Mouse (Mus musculus): ENCODE data around the gene Arid5b. TPM values are rescaled to one million over a fixed set of nuclear protein-coding genes. Genes with fewer than 3 reads are reported as not detected.

Gene Arid5b
- polyA plus RNA-seq, 1 experiment = 4.0 TPM

DNA sequence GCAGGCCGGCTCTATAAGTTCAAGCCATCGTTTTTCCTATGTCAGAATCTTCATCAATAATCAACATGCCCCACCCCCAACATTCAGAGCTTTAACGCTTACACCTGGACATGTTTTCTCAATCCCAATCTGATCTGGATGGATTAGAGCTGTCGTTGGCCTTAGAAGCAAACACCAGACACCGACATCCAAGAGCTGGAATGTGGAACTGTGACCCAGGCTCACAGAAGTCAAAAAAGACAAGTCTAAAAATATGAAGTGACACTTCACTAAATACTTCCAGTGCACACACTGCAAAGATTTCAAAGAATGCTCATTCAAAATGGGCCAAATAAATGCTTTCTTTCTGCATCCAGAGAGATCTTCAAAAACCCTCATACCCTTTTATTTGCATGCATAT, 144.5 kb downstream of the Arid5b start:
- H3K36me3 ChIP-seq (ENCODE audit: control insufficient read depth, insufficient read depth, low read length) = no peaks in the 10 kb centered on the region
- 91% methylated on average over 5 of the region's 5 CpGs for WGBS
- H3K27me3 ChIP-seq (ENCODE audit: control insufficient read depth, insufficient read depth, low read length) = no peaks in the 10 kb centered on the region
- H3K27ac ChIP-seq (ENCODE audit: control insufficient read depth, insufficient read depth, low read length) = no peak overlapping the region
- no peak for TF ChIP-seq POLR2A (IDR thresholded peaks at IDR 0.05; ENCODE audit: control insufficient read depth, extremely low read depth, insufficient read depth, low read length, poor library complexity)
- TF ChIP-seq CTCF (IDR thresholded peaks at IDR 0.05; ENCODE audit: borderline replicate concordance, control insufficient read depth, extremely low read depth, insufficient read depth, low read length, poor library complexity) = no peak
- no peak for DNase-seq
- H3K4me1 ChIP-seq (replicated peaks; ENCODE audit: control insufficient read depth, insufficient read depth, low read length) = no peaks in the 10 kb centered on the region; the same call in 1 of the 2 replicates
- H3K4me3 ChIP-seq (ENCODE audit: control insufficient read depth, insufficient read depth, low read length) = no peak overlapping the region

DNA sequence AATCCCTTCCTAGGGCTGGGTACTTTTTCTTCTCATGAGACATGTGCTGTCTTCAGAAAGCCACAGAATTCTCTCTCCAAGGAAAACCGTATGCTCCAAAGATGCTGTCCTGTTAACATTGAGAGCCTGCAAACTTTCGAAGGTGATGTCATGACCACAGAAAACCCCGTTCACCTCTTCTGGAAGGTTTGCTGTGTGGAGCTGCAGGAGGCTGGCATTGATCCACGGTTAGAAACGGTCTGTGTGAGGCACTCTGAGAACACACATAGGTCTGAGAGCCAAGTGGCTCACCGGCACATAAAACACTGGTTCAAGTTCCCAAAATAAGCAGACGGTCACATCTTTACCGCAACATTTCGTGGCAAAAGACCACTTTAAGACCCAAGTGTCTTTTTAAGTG, 145.9 kb downstream of the Arid5b start:
- Histone ChIP-seq H3K27ac (ENCODE audit: control insufficient read depth, insufficient read depth, low read length) (no peak overlapping the region), H3K4me1 (replicated peaks; ENCODE audit: control insufficient read depth, insufficient read depth, low read length) (no peaks in the 10 kb centered on the region; the same call in 1 of the 2 replicates), H3K27me3 (ENCODE audit: control insufficient read depth, insufficient read depth, low read length) (no peaks in the 10 kb centered on the region), H3K36me3 (ENCODE audit: control insufficient read depth, insufficient read depth, low read length) (0 out of 2 replicates have a peak, but pooled peaks cover 3% of the 10 kb centered on the region), H3K4me3 (ENCODE audit: control insufficient read depth, insufficient read depth, low read length) (no peak overlapping the region)
- 88% methylated on average over 9 of the region's 9 CpGs for WGBS
- TF ChIP-seq CTCF (IDR thresholded peaks at IDR 0.05; ENCODE audit: borderline replicate concordance, control insufficient read depth, extremely low read depth, insufficient read depth, low read length, poor library complexity) = no peak
- no peak for DNase-seq

- 94% methylated on average over 5 of the region's 5 CpGs for WGBS
- Histone ChIP-seq H3K27me3 (ENCODE audit: control insufficient read depth, insufficient read depth, low read length) (no peaks in the 10 kb centered on the region), H3K4me3 (ENCODE audit: control insufficient read depth, insufficient read depth, low read length) (no peak overlapping the region), H3K36me3 (ENCODE audit: control insufficient read depth, insufficient read depth, low read length) (0 out of 2 replicates have a peak, but pooled peaks cover 3% of the 10 kb centered on the region), H3K27ac (ENCODE audit: control insufficient read depth, insufficient read depth, low read length) (no peak overlapping the region), H3K4me1 (replicated peaks; ENCODE audit: control insufficient read depth, insufficient read depth, low read length) (no peaks in the 10 kb centered on the region; the same call in 1 of the 2 replicates)
- TF ChIP-seq POLR2A (IDR thresholded peaks at IDR 0.05; ENCODE audit: control insufficient read depth, extremely low read depth, insufficient read depth, low read length, poor library complexity) (no peak), CTCF (IDR thresholded peaks at IDR 0.05; ENCODE audit: borderline replicate concordance, control insufficient read depth, extremely low read depth, insufficient read depth, low read length, poor library complexity) (no peak)
- DNase-seq = no peak
These were observed 146.4 kb downstream of the Arid5b start for GRCm38 (mm10) chr10:68132154-68132553.

DNA sequence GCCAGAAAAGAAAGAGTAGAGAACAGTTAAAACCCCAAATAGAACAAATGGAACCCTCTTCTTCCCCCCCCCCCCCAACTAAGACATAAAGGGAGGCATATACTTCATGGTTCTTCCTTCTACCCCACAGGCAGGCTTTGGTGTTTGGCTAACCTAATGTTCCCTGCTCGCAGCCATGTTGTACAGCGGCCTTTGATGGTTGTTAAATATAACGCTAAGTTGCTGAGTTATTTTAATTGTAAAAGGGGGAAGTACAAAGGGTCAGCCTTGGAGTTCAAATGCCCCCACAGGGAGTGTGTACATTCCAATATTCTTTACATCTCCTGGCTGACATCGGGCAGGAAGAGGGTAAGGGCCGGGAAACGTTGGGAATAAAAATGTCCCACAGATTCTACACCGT, 148.9 kb downstream of the Arid5b start:
- DNase-seq = no peak
- Histone ChIP-seq H3K27me3 (ENCODE audit: control insufficient read depth, insufficient read depth, low read length) (no peaks in the 10 kb centered on the region), H3K36me3 (ENCODE audit: control insufficient read depth, insufficient read depth, low read length) (0 out of 2 replicates have a peak, but pooled peaks cover 3% of the 10 kb centered on the region), H3K4me3 (ENCODE audit: control insufficient read depth, insufficient read depth, low read length) (no peak overlapping the region), H3K27ac (ENCODE audit: control insufficient read depth, insufficient read depth, low read length) (no peak overlapping the region), H3K4me1 (replicated peaks; ENCODE audit: control insufficient read depth, insufficient read depth, low read length) (no peaks in the 10 kb centered on the region)
- WGBS = 84% methylated on average over 7 of the region's 7 CpGs
- TF ChIP-seq POLR2A (IDR thresholded peaks at IDR 0.05; ENCODE audit: control insufficient read depth, extremely low read depth, insufficient read depth, low read length, poor library complexity) (no peak), CTCF (IDR thresholded peaks at IDR 0.05; ENCODE audit: borderline replicate concordance, control insufficient read depth, extremely low read depth, insufficient read depth, low read length, poor library complexity) (no peak)

- H3K36me3 ChIP-seq (ENCODE audit: control insufficient read depth, insufficient read depth, low read length) = 0 out of 2 replicates have a peak, but pooled peaks cover 3% of the 10 kb centered on the region
- no peak for TF ChIP-seq POLR2A (IDR thresholded peaks at IDR 0.05; ENCODE audit: control insufficient read depth, extremely low read depth, insufficient read depth, low read length, poor library complexity)
- TF ChIP-seq CTCF (IDR thresholded peaks at IDR 0.05; ENCODE audit: borderline replicate concordance, control insufficient read depth, extremely low read depth, insufficient read depth, low read length, poor library complexity) = no peak
These were observed 149.5 kb downstream of the Arid5b start for GRCm38 (mm10) chr10:68129009-68129408.

GRCm38 (mm10) chr10:68128441-68128848, 150.1 kb downstream of the Arid5b start:
- 0 out of 2 replicates have a peak, but pooled peaks cover 3% of the 10 kb centered on the region for H3K36me3 ChIP-seq (ENCODE audit: control insufficient read depth, insufficient read depth, low read length)

More at GRCm38 (mm10) chr10:68129009-68129408, 149.5 kb downstream of the Arid5b start:
- no peak for DNase-seq
- Histone ChIP-seq H3K4me1 (replicated peaks; ENCODE audit: control insufficient read depth, insufficient read depth, low read length) (no peaks in the 10 kb centered on the region), H3K27me3 (ENCODE audit: control insufficient read depth, insufficient read depth, low read length) (no peaks in the 10 kb centered on the region), H3K27ac (ENCODE audit: control insufficient read depth, insufficient read depth, low read length) (no peak overlapping the region), H3K4me3 (ENCODE audit: control insufficient read depth, insufficient read depth, low read length) (no peak overlapping the region)
- 97% methylated on average over 3 of the region's 3 CpGs for WGBS

More at GRCm38 (mm10) chr10:68128441-68128848, 150.1 kb downstream of the Arid5b start:
- TF ChIP-seq POLR2A (IDR thresholded peaks at IDR 0.05; ENCODE audit: control insufficient read depth, extremely low read depth, insufficient read depth, low read length, poor library complexity) (no peak), CTCF (IDR thresholded peaks at IDR 0.05; ENCODE audit: borderline replicate concordance, control insufficient read depth, extremely low read depth, insufficient read depth, low read length, poor library complexity) (no peak)
- Histone ChIP-seq H3K4me1 (replicated peaks; ENCODE audit: control insufficient read depth, insufficient read depth, low read length) (no peaks in the 10 kb centered on the region), H3K27me3 (ENCODE audit: control insufficient read depth, insufficient read depth, low read length) (no peaks in the 10 kb centered on the region), H3K4me3 (ENCODE audit: control insufficient read depth, insufficient read depth, low read length) (no peak overlapping the region), H3K27ac (ENCODE audit: control insufficient read depth, insufficient read depth, low read length) (no peak overlapping the region)
- WGBS = 92% methylated on average over 10 of the region's 10 CpGs
- DNase-seq = no peak
